Mouse (Mus musculus) midbrain, embryonic 15.5 days (tissue): Measurements from ENCODE around the gene Tle3. TPM values are rescaled to one million over a fixed set of nuclear protein-coding genes. Genes with fewer than 3 reads are reported as not detected.

Experiments
- ATAC-seq: fragments of 200-750 bp; cut with Nextera tagmentation; replicated peaks from 2 replicates; pipeline ENCODE4 v1.8.0; 2017; ENCODE audit warnings: moderate TSS enrichment
- H3K27ac ChIP-seq: fragments of 300-500 bp; sonication (generic); 2 replicates; pipeline ENCODE4 v1.5.1; 2015; ENCODE audit warnings: mild to moderate bottlenecking, inconsistent platforms
- H3K27me3 ChIP-seq: fragments of 300-500 bp; sonication (generic); replicated peaks from 2 replicates; pipeline ENCODE4 v1.6.1; 2015; ENCODE audit warnings: inconsistent platforms
- H3K36me3 ChIP-seq: fragments of 300-500 bp; sonication (generic); replicated peaks from 2 replicates; pipeline ENCODE4 v1.6.1; 2015; ENCODE audit warnings: inconsistent platforms
- H3K4me1 ChIP-seq: fragments of 300-500 bp; sonication (generic); 2 replicates; pipeline ENCODE4 v1.6.1; 2015; ENCODE audit warnings: inconsistent platforms
- H3K4me2 ChIP-seq: fragments of 300-500 bp; sonication (generic); 2 replicates; pipeline ENCODE4 v1.6.1; 2015; ENCODE audit warnings: inconsistent platforms, mild to moderate bottlenecking, moderate library complexity
- H3K4me3 ChIP-seq: fragments of 300-500 bp; sonication (generic); 2 replicates; pipeline ENCODE4 v1.5.1; 2015; ENCODE audit warnings: mild to moderate bottlenecking, inconsistent platforms
- H3K9ac ChIP-seq: fragments of 300-500 bp; sonication (generic); 2 replicates; pipeline ENCODE4 v1.6.1; 2015; ENCODE audit warnings: mild to moderate bottlenecking, inconsistent platforms
- H3K9me3 ChIP-seq: fragments of 300-500 bp; sonication (generic); 2 replicates; pipeline ENCODE4 v1.6.1; 2016; ENCODE audit warnings: inconsistent platforms
- WGBS: fragments of 180-500 bp; shearing (Covaris S2); methylation state at CpG from one replicate; pipeline ENCODE4 v1.1.7; 2015; ENCODE audit warnings: mixed read lengths; 5-methylcytosine and 5-hydroxymethylcytosine counted together
- polyA plus RNA-seq: library from polyadenylated mRNA; unstranded; fragments of >200 nt; fragmentation: Nextera tagmentation; extraction: Ambion mirVana; gene quantifications from 2 replicates; pipeline ENCODE4 v1.2.1, GENCODE M21; 2015

Tle3 gene
- polyA plus RNA-seq: 34.9 and 39.1 TPM in 2 replicates

GRCm38 (mm10) chr9:61371755-61372509 lies at the start of gene Tle3:
TSS of gene Tle3 (plus strand) at chr9:61372366.
- no peaks in the 10 kb centered on the region for H3K36me3 ChIP-seq
- peak within 1 kb of the TSS; percentile 92 for H3K27ac ChIP-seq
- H3K4me3 ChIP-seq: peak within 1 kb of the TSS; percentile 84
- H3K9me3 ChIP-seq: no peaks in the 10 kb centered on the region
- ATAC-seq: peak; percentile 69
- peak within 1 kb of the TSS; percentile 92 for H3K9ac ChIP-seq
- under 1% methylated on average over 35 of the region's 35 CpGs for WGBS
- peak within 1 kb of the TSS; percentile 79 for H3K4me2 ChIP-seq
- H3K27me3 ChIP-seq: no peaks in the 10 kb centered on the region
- peaks cover 54% of the 10 kb centered on the region for H3K4me1 ChIP-seq

- Histone ChIP-seq H3K4me3 (no peak overlapping the region), H3K27ac (no peak overlapping the region), H3K9me3 (no peaks in the 10 kb centered on the region), H3K9ac (no peak overlapping the region), H3K27me3 (0 out of 2 replicates have a peak, but pooled peaks cover 8% of the 10 kb centered on the region), H3K4me1 (peaks cover 23% of the 10 kb centered on the region), H3K36me3 (no peaks in the 10 kb centered on the region), H3K4me2 (no peak overlapping the region)
- 86% methylated on average over 5 of the region's 5 CpGs for WGBS
- ATAC-seq: no peak
Observed at GRCm38 (mm10) chr9:61323221-61323620, 48.9 kb upstream of the Tle3 start.

DNA sequence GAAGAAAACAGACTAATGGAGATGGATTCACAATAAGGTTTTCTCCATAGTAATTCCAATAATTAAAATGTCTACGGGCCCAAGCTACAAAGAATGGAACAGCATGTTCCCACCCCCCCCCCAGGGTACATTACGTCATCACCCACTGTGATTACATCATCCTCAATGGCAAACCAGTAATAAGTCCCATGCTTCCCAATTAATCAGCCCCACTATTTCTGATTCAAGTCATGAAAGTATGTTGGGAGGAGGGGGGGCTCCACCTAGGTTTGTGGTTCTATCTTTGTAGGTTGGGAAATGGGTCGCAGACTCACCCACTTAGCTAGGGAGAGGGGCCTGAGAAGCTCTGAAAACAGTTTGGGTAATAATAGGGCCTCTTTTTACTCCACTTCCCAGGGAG lies 48.3 kb upstream of the Tle3 start:
- Histone ChIP-seq H3K4me1 (peaks cover 23% of the 10 kb centered on the region), H3K4me3 (no peak overlapping the region), H3K9me3 (no peaks in the 10 kb centered on the region), H3K9ac (no peak overlapping the region), H3K27ac (no peak overlapping the region), H3K4me2 (no peak overlapping the region), H3K36me3 (no peaks in the 10 kb centered on the region), H3K27me3 (0 out of 2 replicates have a peak, but pooled peaks cover 8% of the 10 kb centered on the region)
- no peak for ATAC-seq
- WGBS: 40% methylated on average over 3 of the region's 3 CpGs

DNA sequence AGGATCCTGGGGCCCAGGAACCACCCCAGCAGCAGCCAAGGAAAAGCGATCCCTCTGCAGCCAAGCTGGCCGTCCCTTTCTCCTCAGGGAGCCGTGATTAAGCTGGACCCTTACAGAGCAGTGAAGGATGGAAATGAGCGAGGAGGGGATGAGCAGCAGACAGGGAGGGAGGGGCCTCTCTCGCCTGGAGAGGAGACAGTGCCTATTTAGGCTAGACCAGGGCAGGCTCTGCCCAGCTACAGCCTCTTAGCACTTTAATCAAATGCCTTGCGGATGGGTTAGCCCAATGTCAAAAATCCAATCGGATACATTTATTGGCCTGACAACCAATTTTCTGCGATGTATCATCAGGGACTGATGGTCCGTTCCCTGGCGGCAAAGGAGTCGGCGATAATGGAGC lies 47.8 kb upstream of the Tle3 start:
- no peak overlapping the region for H3K4me2 ChIP-seq
- H3K27me3 ChIP-seq: 0 out of 2 replicates have a peak, but pooled peaks cover 8% of the 10 kb centered on the region
- WGBS: 8% methylated on average over 12 of the region's 12 CpGs
- H3K4me3 ChIP-seq: no peak overlapping the region
- H3K9ac ChIP-seq: no peak overlapping the region
- no peak overlapping the region for H3K27ac ChIP-seq
- H3K9me3 ChIP-seq: no peaks in the 10 kb centered on the region
- H3K4me1 ChIP-seq: peaks cover 23% of the 10 kb centered on the region
- ATAC-seq: no peak
- H3K36me3 ChIP-seq: no peaks in the 10 kb centered on the region

DNA sequence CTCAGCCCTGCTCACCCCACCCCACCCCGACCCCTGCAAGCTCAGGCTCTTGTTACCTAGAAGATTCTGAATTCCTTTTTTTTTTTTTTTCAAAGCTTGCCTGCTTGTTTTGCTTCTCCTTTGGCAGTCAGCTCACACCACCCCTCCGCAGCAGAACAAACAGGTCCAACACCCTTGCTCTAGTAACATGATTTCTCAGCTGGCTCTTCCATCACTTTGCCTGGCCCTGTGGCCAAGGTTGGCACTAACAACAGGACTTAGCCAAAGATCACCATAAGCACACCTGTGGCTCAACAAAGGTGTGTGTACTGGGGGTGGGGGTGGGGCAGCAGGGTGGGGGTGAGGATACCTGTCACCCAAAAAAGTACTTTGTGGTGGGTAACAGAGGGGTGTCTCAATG lies 47.2 kb upstream of the Tle3 start:
- H3K27me3 ChIP-seq: 0 out of 2 replicates have a peak, but pooled peaks cover 8% of the 10 kb centered on the region
- H3K9ac ChIP-seq: no peak overlapping the region
- no peak overlapping the region for H3K4me3 ChIP-seq
- H3K36me3 ChIP-seq: no peaks in the 10 kb centered on the region
- H3K9me3 ChIP-seq: no peaks in the 10 kb centered on the region
- 32% methylated on average over 2 of the region's 2 CpGs for WGBS
- no peak overlapping the region for H3K4me2 ChIP-seq
- peaks cover 23% of the 10 kb centered on the region for H3K4me1 ChIP-seq
- H3K27ac ChIP-seq: no peak overlapping the region
- no peak for ATAC-seq

DNA sequence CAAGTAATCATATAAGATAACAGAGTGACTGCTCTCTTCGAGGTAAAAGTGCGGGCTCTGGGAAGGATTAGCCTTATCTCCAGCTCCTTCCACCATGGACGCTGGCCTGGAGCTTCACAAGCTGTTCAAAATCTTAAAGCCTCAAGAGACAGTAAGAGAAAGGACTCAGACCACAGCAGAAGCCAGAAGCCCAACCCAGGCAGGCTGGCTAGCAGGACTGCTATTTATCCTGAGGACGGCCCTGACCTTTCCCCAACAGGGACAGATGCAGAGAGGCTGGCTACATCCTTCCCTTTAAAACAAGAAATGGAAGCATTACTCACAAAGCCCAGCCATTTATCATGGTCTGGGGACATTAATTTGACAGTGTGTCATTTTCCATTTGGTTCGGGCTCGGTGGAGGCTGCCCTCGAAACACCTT lies 46.2 kb upstream of the Tle3 start:
- H3K4me1 ChIP-seq: peaks cover 23% of the 10 kb centered on the region
- H3K4me3 ChIP-seq: no peak overlapping the region
- no peak overlapping the region for H3K4me2 ChIP-seq
- 0 out of 2 replicates have a peak, but pooled peaks cover 8% of the 10 kb centered on the region for H3K27me3 ChIP-seq
- no peaks in the 10 kb centered on the region for H3K9me3 ChIP-seq
- WGBS: 33% methylated on average over 7 of the region's 7 CpGs
- ATAC-seq: no peak
- H3K36me3 ChIP-seq: no peaks in the 10 kb centered on the region
- H3K9ac ChIP-seq: no peak overlapping the region
- no peak overlapping the region for H3K27ac ChIP-seq

- no peak overlapping the region for H3K4me2 ChIP-seq
- no peaks in the 10 kb centered on the region for H3K9me3 ChIP-seq
- peaks cover 23% of the 10 kb centered on the region for H3K4me1 ChIP-seq
- no peak overlapping the region for H3K4me3 ChIP-seq
- WGBS: 55% methylated on average over 8 of the region's 8 CpGs
- no peak for ATAC-seq
- H3K27ac ChIP-seq: no peak overlapping the region
- 0 out of 2 replicates have a peak, but pooled peaks cover 4% of the 10 kb centered on the region for H3K27me3 ChIP-seq
- no peaks in the 10 kb centered on the region for H3K36me3 ChIP-seq
- no peak overlapping the region for H3K9ac ChIP-seq
Observed at GRCm38 (mm10) chr9:61326922-61327321, 45.2 kb upstream of the Tle3 start.

DNA sequence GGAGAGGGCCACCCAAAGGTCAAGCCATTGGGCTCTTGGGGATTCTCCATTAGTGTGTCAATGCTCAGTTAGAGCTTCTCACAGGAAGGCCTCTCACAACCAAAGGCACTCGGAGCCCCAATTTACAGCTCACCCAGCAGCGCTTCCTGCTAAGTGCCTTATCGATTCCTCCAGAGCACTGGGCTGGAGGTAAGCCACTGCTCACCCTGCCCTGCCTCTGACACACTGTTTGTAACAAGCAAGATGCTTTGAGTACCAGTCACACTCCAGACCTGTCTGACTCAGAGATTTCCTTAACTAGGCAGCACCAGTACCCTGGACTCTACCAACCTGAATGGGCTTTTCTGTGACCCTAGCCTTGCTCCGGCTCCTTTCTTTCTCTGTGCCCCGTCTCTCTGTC lies 44.0 kb upstream of the Tle3 start:
- WGBS: 83% methylated on average over 5 of the region's 5 CpGs
- no peak for ATAC-seq

DNA sequence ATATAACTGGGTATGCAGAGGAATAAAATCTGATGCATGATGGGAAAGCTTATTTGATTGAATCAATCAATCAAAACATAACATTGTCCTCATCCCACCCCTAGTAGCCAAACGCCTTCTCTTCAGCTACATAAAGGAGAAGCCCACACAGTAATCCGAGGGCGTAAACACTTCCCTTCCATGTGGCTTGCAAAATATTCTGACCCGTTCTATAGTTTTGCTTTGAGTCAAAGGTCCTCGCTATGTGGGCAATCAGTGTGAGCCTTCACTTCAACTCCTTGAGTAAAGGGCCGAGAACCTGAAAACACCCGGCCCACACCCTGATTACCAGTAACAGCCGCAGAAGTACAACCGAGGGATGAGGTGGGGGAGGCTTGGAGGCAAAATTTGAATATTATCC lies 41.4 kb upstream of the Tle3 start:
- Histone ChIP-seq H3K4me1 (peaks cover 9% of the 10 kb centered on the region), H3K4me2 (no peak overlapping the region), H3K9me3 (no peaks in the 10 kb centered on the region), H3K36me3 (no peaks in the 10 kb centered on the region), H3K9ac (no peak overlapping the region), H3K4me3 (no peak overlapping the region), H3K27me3 (0 out of 2 replicates have a peak, but pooled peaks cover 4% of the 10 kb centered on the region), H3K27ac (no peak overlapping the region)
- WGBS: 91% methylated on average over 9 of the region's 9 CpGs
- ATAC-seq: no peak

More for the DNA sequence above, 44.0 kb upstream of the Tle3 start:
- H3K4me1 ChIP-seq: peaks cover 23% of the 10 kb centered on the region
- no peaks in the 10 kb centered on the region for H3K9me3 ChIP-seq
- no peak overlapping the region for H3K4me2 ChIP-seq
- no peak overlapping the region for H3K9ac ChIP-seq
- no peak overlapping the region for H3K4me3 ChIP-seq
- H3K27me3 ChIP-seq: 0 out of 2 replicates have a peak, but pooled peaks cover 4% of the 10 kb centered on the region
- no peak overlapping the region for H3K27ac ChIP-seq
- H3K36me3 ChIP-seq: no peaks in the 10 kb centered on the region

DNA sequence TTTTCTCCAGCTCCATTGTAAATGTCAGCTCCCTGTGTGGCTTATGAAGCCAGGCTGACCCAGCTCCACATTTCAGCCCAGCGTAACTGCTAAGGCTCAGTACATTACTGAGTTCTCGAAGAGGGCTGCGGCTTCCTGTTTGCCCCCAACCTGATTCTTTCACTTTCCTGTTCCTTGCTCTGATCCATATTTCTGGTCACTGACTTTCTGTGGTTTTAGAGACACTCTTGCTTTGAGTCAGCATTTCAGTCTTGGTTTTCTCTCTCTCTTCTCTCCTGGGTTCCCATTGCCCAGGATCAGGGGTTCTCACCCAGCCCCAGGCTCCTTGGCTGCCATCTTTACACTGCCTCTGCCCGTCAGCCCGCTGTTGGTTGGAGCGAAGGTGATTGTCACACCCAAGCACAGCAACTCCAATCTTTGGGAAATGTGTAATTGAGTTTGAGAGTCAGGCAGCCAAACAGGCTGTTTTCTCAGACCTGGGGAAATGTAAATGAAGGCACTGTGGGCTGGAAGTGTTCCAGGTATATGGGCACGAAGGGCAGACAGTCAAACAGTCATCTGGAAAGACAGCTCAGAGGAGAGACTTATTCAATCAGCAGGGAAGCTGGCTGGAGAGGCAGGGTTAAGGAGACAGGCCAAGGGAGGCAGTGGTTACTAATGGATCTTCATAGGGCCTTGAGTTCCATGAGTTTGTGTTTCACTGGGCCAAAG lies 39.8 kb upstream of the Tle3 start:
- H3K4me1 ChIP-seq: 0 out of 2 replicates have a peak, but pooled peaks cover under 1% of the 10 kb centered on the region
- H3K27me3 ChIP-seq: 0 out of 2 replicates have a peak, but pooled peaks cover 2% of the 10 kb centered on the region
- H3K4me2 ChIP-seq: no peak overlapping the region
- H3K36me3 ChIP-seq: no peaks in the 10 kb centered on the region
- no peak overlapping the region for H3K9ac ChIP-seq
- WGBS: 75% methylated on average over 7 of the region's 7 CpGs
- ATAC-seq: no peak
- no peak overlapping the region for H3K4me3 ChIP-seq
- H3K27ac ChIP-seq: no peak overlapping the region
- H3K9me3 ChIP-seq: no peaks in the 10 kb centered on the region

DNA sequence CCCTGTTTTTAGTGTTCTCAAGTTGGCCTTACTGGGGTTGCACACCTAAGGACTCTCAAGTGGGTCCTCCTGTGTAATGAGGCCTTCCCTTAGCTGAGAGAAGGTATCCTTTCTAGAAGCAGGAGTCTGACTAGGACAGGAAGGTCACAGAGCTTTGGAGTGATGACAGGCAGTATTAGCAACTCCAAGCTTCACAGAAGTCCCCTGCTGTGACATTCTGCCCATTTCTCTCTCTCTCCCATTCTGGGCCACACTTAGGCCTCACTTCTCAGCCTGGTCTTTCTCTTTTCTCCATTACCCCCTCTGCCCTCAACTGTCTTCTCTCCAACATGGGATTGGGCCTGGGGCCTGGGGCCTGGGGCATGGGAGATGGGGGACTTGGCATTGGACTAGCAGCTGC lies 36.0 kb upstream of the Tle3 start:
- Histone ChIP-seq H3K4me3 (no peak overlapping the region), H3K27me3 (peaks cover 8% of the 10 kb centered on the region; the same call in 1 of the 2 replicates), H3K27ac (no peak overlapping the region), H3K9ac (no peak overlapping the region), H3K36me3 (no peaks in the 10 kb centered on the region), H3K4me1 (0 out of 2 replicates have a peak, but pooled peaks cover 5% of the 10 kb centered on the region), H3K9me3 (no peaks in the 10 kb centered on the region), H3K4me2 (no peak overlapping the region)
- no peak for ATAC-seq
